Mouse (Mus musculus) ES-E14 (cell line): Measurements from ENCODE around the gene Cldn20. TPM values are rescaled to one million over a fixed set of nuclear protein-coding genes. Genes with fewer than 3 reads are reported as not detected.

ENCODE experiments used
- DNase-seq: peaks from one replicate; pipeline ENCODE4 v3.0.0-alpha.2; 2013; ENCODE audit warnings: low read depth, low spot score
- H3K27ac ChIP-seq: 2 replicates; pipeline ENCODE4 v1.5.1; 2012; ENCODE audit warnings: low read depth, mild to moderate bottlenecking, low read length, moderate library complexity, mixed read lengths; ENCODE audit not compliant: poor library complexity, insufficient read depth, severe bottlenecking
- H3K36me3 ChIP-seq: 2 replicates; pipeline ENCODE4 v1.6.1; 2012; ENCODE audit warnings: mild to moderate bottlenecking, low read length, moderate library complexity, mixed read lengths; ENCODE audit not compliant: control insufficient read depth, poor library complexity, insufficient read depth, severe bottlenecking
- H3K4me1 ChIP-seq, 2 experiments: fragments of 150-350 bp in 1 of 2; sonication (generic) in 1 of 2; 2 replicates each; pipeline ENCODE4 v1.6.1; 2012; ENCODE audit warnings: low read length in 2 of 2, mild to moderate bottlenecking in 1 of 2, mixed read lengths in 1 of 2; ENCODE audit not compliant: control insufficient read depth in 2 of 2, insufficient read depth in 2 of 2, poor library complexity in 1 of 2
- H3K4me3 ChIP-seq, 2 experiments: fragments of 150-350 bp in 1 of 2; sonication (generic) in 1 of 2; 2 replicates each; pipeline ENCODE4 v1.5.1; 2012; ENCODE audit warnings: low read length in 2 of 2, low read depth in 1 of 2, mild to moderate bottlenecking in 1 of 2, mixed read lengths in 1 of 2; ENCODE audit not compliant: insufficient read depth in 1 of 2, poor library complexity in 1 of 2, severe bottlenecking in 1 of 2
- H3K9ac ChIP-seq: 2 replicates; pipeline ENCODE4 v1.6.1; 2012; ENCODE audit warnings: low read depth, mild to moderate bottlenecking, low read length, mixed read lengths; ENCODE audit not compliant: poor library complexity, insufficient read depth, severe bottlenecking
- H3K9me3 ChIP-seq: fragments of 150-350 bp; sonication (generic); 2 replicates; pipeline ENCODE4 v1.6.1; 2012; ENCODE audit warnings: low read depth, mild to moderate bottlenecking, low read length; ENCODE audit not compliant: control insufficient read depth, insufficient read depth
- CHD2 ChIP-seq: IDR thresholded peaks from 2 replicates; pipeline ENCODE4 v1.6.1; 2014; ENCODE audit warnings: mild to moderate bottlenecking, low read depth, low read length, inconsistent platforms
- HCFC1 ChIP-seq: IDR thresholded peaks from 2 replicates; pipeline ENCODE4 v1.6.1; 2012; ENCODE audit warnings: low read length, inconsistent platforms, borderline replicate concordance; ENCODE audit not compliant: insufficient read depth
- MAFK ChIP-seq: IDR thresholded peaks from 2 replicates; pipeline ENCODE4 v1.6.1; 2014; ENCODE audit warnings: mild to moderate bottlenecking, low read depth, low read length, inconsistent platforms; ENCODE audit not compliant: insufficient read depth
- ZC3H11A ChIP-seq: IDR thresholded peaks from 2 replicates; pipeline ENCODE4 v1.6.1; 2012; ENCODE audit warnings: low read depth, mild to moderate bottlenecking, inconsistent platforms, low read length, borderline replicate concordance
- ZNF384 ChIP-seq: IDR thresholded peaks from 2 replicates; pipeline ENCODE4 v1.6.1; 2012; ENCODE audit warnings: low read depth, low read length, inconsistent platforms
- in situ Hi-C, 2 experiments: fragments of 600-800 bp; cut with MboI; formaldehyde crosslinking; loops; one replicate each; pipeline ENCODE4 v1.15.1; 2025; ENCODE audit warnings: low sequenced_read_pairs in 2 of 2, inconsistent platforms in 1 of 2; ENCODE audit not compliant: unreplicated experiment in 2 of 2
- total RNA-seq: library from RNA; depleted of rRNA; stranded (reverse); fragments of 300-350 nt; gene quantifications from 2 replicates; pipeline ENCODE4 v1.2.3, GENCODE M21; 2012

The Cldn20 gene
- total RNA-seq, 1 experiment = 0.58 TPM

GRCm38 (mm10) chr17:3500076-3500475, 32.3 kb upstream of the Cldn20 start:
- TF ChIP-seq MAFK (no peak), CHD2 (no peak), ZNF384 (no peak), HCFC1 (no peak), ZC3H11A (no peak)
- no peak for DNase-seq
- H3K9ac ChIP-seq = no peak overlapping the region
- H3K4me1 ChIP-seq = no peaks in the 10 kb centered on the region
- H3K4me3 ChIP-seq = no peak overlapping the region
- in situ Hi-C loops = no loop called here
- no peaks in the 10 kb centered on the region for H3K36me3 ChIP-seq
- no peaks in the 10 kb centered on the region for H3K9me3 ChIP-seq
- H3K27ac ChIP-seq = no peak overlapping the region

GRCm38 (mm10) chr17:3500936-3501335, 31.4 kb upstream of the Cldn20 start:
- in situ Hi-C loops = no loop called here
- Histone ChIP-seq H3K9me3 (no peaks in the 10 kb centered on the region), H3K36me3 (no peaks in the 10 kb centered on the region), H3K4me1 (0 out of 4 replicates have a peak, but pooled peaks cover 0 to 1% of the 10 kb centered on the region in 2 experiments), H3K4me3 (no peak overlapping the region), H3K9ac (no peak overlapping the region), H3K27ac (no peak overlapping the region)
- TF ChIP-seq HCFC1 = no peak
- no peak for TF ChIP-seq ZC3H11A
- no peak for TF ChIP-seq CHD2
- TF ChIP-seq MAFK = no peak
- DNase-seq = no peak

GRCm38 (mm10) chr17:3505711-3506110, 26.6 kb upstream of the Cldn20 start:
- Histone ChIP-seq H3K9me3 (no peaks in the 10 kb centered on the region), H3K4me3 (no peak overlapping the region), H3K36me3 (no peaks in the 10 kb centered on the region; the same call in 1 of the 2 replicates), H3K9ac (no peak overlapping the region), H3K27ac (no peak overlapping the region), H3K4me1 (peaks cover 1 to 3% of the 10 kb centered on the region in 2 experiments; a peak in 2 of 4 replicates)
- no peak for TF ChIP-seq CHD2
- TF ChIP-seq MAFK = no peak
- no peak for TF ChIP-seq ZC3H11A
- no peak for TF ChIP-seq ZNF384
- no peak for TF ChIP-seq HCFC1
- in situ Hi-C loops = no loop called here
- no peak for DNase-seq

GRCm38 (mm10) chr17:3506508-3506907, 25.8 kb upstream of the Cldn20 start:
- peaks cover 1 to 3% of the 10 kb centered on the region in 2 experiments; a peak in 2 of 4 replicates for H3K4me1 ChIP-seq
- in situ Hi-C loops = no loop called here
- no peaks in the 10 kb centered on the region for H3K9me3 ChIP-seq
- no peak overlapping the region for H3K27ac ChIP-seq
- no peak overlapping the region for H3K4me3 ChIP-seq
- no peak overlapping the region for H3K9ac ChIP-seq
- no peaks in the 10 kb centered on the region; the same call in 1 of the 2 replicates for H3K36me3 ChIP-seq
- no peak for DNase-seq
- TF ChIP-seq HCFC1 (no peak), MAFK (no peak), CHD2 (no peak), ZC3H11A (no peak), ZNF384 (no peak)

GRCm38 (mm10) chr17:3509841-3510240, 22.5 kb upstream of the Cldn20 start:
- H3K36me3 ChIP-seq = no peaks in the 10 kb centered on the region; the same call in 1 of the 2 replicates
- TF ChIP-seq MAFK = no peak
- peak; percentile 18; the same call in 1 of the 2 replicates for TF ChIP-seq ZC3H11A
- no peak overlapping the region for H3K27ac ChIP-seq
- H3K4me1 ChIP-seq = peaks cover 1 to 3% of the 10 kb centered on the region in 2 experiments; a peak in 2 of 4 replicates
- H3K9me3 ChIP-seq = no peaks in the 10 kb centered on the region
- H3K9ac ChIP-seq = no peak overlapping the region
- in situ Hi-C loops = no loop called here
- H3K4me3 ChIP-seq = no peak overlapping the region
- DNase-seq = no peak
